Mouse (Mus musculus) ES-E14 (cell line): Measurements from ENCODE around the gene Nrn1l. TPM values are rescaled to one million over a fixed set of nuclear protein-coding genes. Genes with fewer than 3 reads are reported as not detected.

ENCODE experiments used
- DNase-seq: peaks from one replicate; pipeline ENCODE4 v3.0.0-alpha.2; 2013; ENCODE audit warnings: low read depth, low spot score
- H3K27ac ChIP-seq: 2 replicates; pipeline ENCODE4 v1.5.1; 2012; ENCODE audit warnings: low read depth, mild to moderate bottlenecking, low read length, moderate library complexity, mixed read lengths; ENCODE audit not compliant: poor library complexity, insufficient read depth, severe bottlenecking
- H3K36me3 ChIP-seq: 2 replicates; pipeline ENCODE4 v1.6.1; 2012; ENCODE audit warnings: mild to moderate bottlenecking, low read length, moderate library complexity, mixed read lengths; ENCODE audit not compliant: control insufficient read depth, poor library complexity, insufficient read depth, severe bottlenecking
- H3K4me1 ChIP-seq, 2 experiments: fragments of 150-350 bp in 1 of 2; sonication (generic) in 1 of 2; 2 replicates each; pipeline ENCODE4 v1.6.1; 2012; ENCODE audit warnings: low read length in 2 of 2, mild to moderate bottlenecking in 1 of 2, mixed read lengths in 1 of 2; ENCODE audit not compliant: control insufficient read depth in 2 of 2, insufficient read depth in 2 of 2, poor library complexity in 1 of 2
- H3K4me3 ChIP-seq, 2 experiments: fragments of 150-350 bp in 1 of 2; sonication (generic) in 1 of 2; 2 replicates each; pipeline ENCODE4 v1.5.1; 2012; ENCODE audit warnings: low read length in 2 of 2, low read depth in 1 of 2, mild to moderate bottlenecking in 1 of 2, mixed read lengths in 1 of 2; ENCODE audit not compliant: insufficient read depth in 1 of 2, poor library complexity in 1 of 2, severe bottlenecking in 1 of 2
- H3K9ac ChIP-seq: 2 replicates; pipeline ENCODE4 v1.6.1; 2012; ENCODE audit warnings: low read depth, mild to moderate bottlenecking, low read length, mixed read lengths; ENCODE audit not compliant: poor library complexity, insufficient read depth, severe bottlenecking
- H3K9me3 ChIP-seq: fragments of 150-350 bp; sonication (generic); 2 replicates; pipeline ENCODE4 v1.6.1; 2012; ENCODE audit warnings: low read depth, mild to moderate bottlenecking, low read length; ENCODE audit not compliant: control insufficient read depth, insufficient read depth
- CHD2 ChIP-seq: IDR thresholded peaks from 2 replicates; pipeline ENCODE4 v1.6.1; 2014; ENCODE audit warnings: mild to moderate bottlenecking, low read depth, low read length, inconsistent platforms
- HCFC1 ChIP-seq: IDR thresholded peaks from 2 replicates; pipeline ENCODE4 v1.6.1; 2012; ENCODE audit warnings: low read length, inconsistent platforms, borderline replicate concordance; ENCODE audit not compliant: insufficient read depth
- MAFK ChIP-seq: IDR thresholded peaks from 2 replicates; pipeline ENCODE4 v1.6.1; 2014; ENCODE audit warnings: mild to moderate bottlenecking, low read depth, low read length, inconsistent platforms; ENCODE audit not compliant: insufficient read depth
- ZC3H11A ChIP-seq: IDR thresholded peaks from 2 replicates; pipeline ENCODE4 v1.6.1; 2012; ENCODE audit warnings: low read depth, mild to moderate bottlenecking, inconsistent platforms, low read length, borderline replicate concordance
- ZNF384 ChIP-seq: IDR thresholded peaks from 2 replicates; pipeline ENCODE4 v1.6.1; 2012; ENCODE audit warnings: low read depth, low read length, inconsistent platforms
- in situ Hi-C, 2 experiments: fragments of 600-800 bp; cut with MboI; formaldehyde crosslinking; loops; one replicate each; pipeline ENCODE4 v1.15.1; 2025; ENCODE audit warnings: low sequenced_read_pairs in 2 of 2, inconsistent platforms in 1 of 2; ENCODE audit not compliant: unreplicated experiment in 2 of 2
- total RNA-seq: library from RNA; depleted of rRNA; stranded (reverse); fragments of 300-350 nt; gene quantifications from 2 replicates; pipeline ENCODE4 v1.2.3, GENCODE M21; 2012

Gene Nrn1l
- total RNA-seq, 1 experiment: 2.1 TPM

DNA sequence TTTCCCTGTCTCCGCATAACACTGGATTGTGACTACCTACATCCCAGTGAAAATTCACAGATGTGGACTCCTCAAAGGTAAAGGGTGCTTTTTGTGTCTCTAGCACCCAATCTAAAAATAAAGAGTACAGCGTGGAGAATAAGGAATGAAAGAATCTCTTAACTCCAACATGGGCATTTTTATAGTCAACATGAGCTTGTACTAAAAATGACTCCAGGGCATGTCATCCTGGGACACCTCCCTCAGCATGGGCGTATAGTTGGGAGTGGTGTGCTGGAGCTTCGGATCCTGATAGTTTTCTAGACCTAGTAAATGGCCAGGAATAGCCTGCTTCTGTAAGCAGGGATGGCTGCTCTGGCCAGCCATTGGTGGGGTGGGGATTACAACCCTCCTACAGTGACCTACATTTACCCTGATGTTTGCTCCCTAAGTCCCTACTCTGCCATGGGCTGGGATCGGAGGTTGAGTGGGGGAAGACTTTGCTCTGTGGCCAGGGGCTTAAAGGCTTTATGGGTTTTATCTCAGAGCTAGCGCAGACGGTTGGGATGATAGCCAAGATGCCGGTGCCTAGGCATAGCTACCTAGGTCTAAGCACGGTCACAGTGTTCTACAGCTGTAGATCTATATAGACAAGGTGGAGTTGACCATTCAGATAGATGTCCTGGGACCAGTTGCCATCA lies 4.6 kb downstream of the Nrn1l start:
- H3K9ac ChIP-seq: no peak overlapping the region
- no peak for DNase-seq
- peaks cover 0 to 8% of the 10 kb centered on the region in 2 experiments; a peak in 1 of 4 replicates for H3K4me1 ChIP-seq
- no peaks in the 10 kb centered on the region for H3K9me3 ChIP-seq
- no peak overlapping the region for H3K27ac ChIP-seq
- in situ Hi-C loops: no loop called here
- no peak for TF ChIP-seq MAFK
- no peak for TF ChIP-seq ZC3H11A
- no peak for TF ChIP-seq ZNF384
- TF ChIP-seq CHD2: no peak
- TF ChIP-seq HCFC1: no peak
- no peaks in the 10 kb centered on the region for H3K36me3 ChIP-seq
- H3K4me3 ChIP-seq: no peak overlapping the region

DNA sequence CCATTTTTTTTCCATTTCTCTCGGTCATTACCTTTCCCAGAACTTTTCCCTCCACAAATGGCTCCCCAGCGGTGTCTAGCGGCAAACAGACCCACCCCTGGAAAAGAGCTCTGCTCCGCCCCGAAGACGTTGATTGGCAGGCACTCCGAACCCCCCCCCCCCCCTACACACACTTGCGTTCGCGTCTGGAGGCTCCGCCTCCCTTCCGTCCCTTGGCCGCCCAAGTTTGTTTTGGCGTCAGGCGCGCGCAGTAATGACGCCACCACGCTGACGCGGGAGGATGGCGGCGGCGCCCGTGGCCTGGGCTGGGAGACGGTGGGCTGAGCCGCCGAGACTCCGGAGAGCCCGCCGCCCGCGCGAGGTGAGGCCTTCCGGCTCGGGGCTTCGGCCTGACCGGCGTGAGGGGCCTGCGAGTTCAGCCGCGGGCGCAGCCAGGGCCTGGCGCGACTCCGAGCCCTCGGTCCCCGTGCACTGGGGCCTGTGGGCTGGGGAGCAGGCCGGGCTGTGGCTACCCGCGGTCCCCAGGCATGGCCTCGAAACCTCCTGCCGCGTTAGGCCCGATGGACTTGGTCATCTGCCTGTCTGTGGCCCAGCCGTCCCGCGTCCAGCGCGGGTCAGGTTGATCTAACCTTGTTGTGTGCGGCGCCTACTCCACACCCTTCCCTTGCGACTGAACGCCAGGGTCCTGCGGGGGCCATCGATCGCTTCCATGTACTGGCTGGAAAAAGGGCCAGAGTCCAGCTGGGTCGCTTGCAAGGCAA lies 7.0 kb downstream of the Nrn1l start, which contains the start of gene Pskh1:
Pskh1 (plus strand) TSS at position 262 of the 761 bp plus-strand sequence.
- H3K9ac ChIP-seq: peak within 1 kb of the TSS; percentile 93
- in situ Hi-C loops: no loop called here
- DNase-seq: peak; percentile 89
- H3K9me3 ChIP-seq: no peaks in the 10 kb centered on the region
- H3K4me1 ChIP-seq: no peaks in the 10 kb centered on the region
- H3K4me3 ChIP-seq: peak within 1 kb of the TSS; percentile 89 to 92
- no peaks in the 10 kb centered on the region for H3K36me3 ChIP-seq
- TF ChIP-seq ZNF384 (no peak), HCFC1 (peak; percentile 80)
- H3K27ac ChIP-seq: peak within 1 kb of the TSS; percentile 26

DNA sequence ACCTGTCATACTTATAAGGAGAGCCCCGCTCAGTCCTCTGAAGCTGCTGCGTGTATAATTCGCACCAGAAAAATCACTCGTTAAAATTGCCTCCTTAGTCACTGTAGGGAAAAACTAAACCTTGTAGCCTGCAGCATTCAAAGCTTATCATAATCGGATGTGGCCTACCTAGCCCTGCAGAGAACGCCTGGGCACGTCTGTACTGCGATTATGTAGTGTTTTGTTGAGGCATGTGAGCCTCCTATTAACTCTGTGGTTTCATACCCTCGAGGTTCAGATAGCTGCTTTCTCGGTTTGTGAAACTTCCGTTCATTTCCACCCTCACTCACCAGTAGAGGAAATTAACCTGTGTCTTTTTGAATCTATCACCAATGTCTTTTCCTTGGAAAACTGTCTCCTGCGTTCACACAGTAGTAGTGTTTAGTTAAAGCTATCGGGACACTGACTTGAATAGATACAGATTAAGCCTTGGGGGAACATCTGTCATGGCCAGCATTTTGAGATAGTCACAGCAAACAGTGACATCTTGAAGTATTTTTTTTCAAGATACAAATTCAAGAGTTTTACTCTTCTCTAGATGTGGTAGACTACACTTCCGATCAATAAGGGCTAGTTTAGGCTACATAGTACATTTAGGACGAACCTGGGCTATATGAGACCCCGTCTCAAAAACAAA lies 7.7 kb downstream of the Nrn1l start:
- H3K27ac ChIP-seq: 0 out of 2 replicates have a peak overlapping the region, but pooled peaks have one; percentile 26
- no peaks in the 10 kb centered on the region for H3K36me3 ChIP-seq
- in situ Hi-C loops: no loop called here
- DNase-seq: no peak
- H3K9ac ChIP-seq: peak overlapping the region; percentile 93
- no peak for TF ChIP-seq CHD2
- no peaks in the 10 kb centered on the region for H3K9me3 ChIP-seq
- no peaks in the 10 kb centered on the region for H3K4me1 ChIP-seq
- H3K4me3 ChIP-seq: peak overlapping the region; percentile 89 to 92

DNA sequence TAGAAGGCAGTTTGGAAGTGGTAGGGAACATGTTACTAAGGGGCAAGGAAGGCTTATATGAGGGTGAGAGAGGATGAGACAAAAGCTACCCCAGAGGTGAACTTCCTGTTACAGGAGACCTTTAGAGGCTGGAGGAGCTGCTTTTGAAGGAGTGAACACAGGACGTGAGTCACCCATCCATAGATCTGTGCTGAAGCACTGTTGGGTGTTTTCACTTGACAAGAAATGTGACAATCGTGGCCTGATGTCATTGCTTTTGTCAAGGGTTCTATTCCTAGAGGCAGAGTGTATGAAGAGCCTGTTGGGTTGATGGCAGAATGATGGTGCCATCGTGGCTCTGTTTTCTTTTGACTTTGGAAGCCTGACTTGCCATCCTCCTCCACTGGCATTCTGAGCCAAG lies 26.0 kb downstream of the Nrn1l start:
- H3K36me3 ChIP-seq: peaks cover 4% of the 10 kb centered on the region; the same call in 1 of the 2 replicates
- no peak for DNase-seq
- no peak for TF ChIP-seq MAFK
- no peak for TF ChIP-seq ZC3H11A
- TF ChIP-seq CHD2: no peak
- TF ChIP-seq HCFC1: no peak
- TF ChIP-seq ZNF384: no peak
- H3K9me3 ChIP-seq: no peaks in the 10 kb centered on the region
- H3K4me1 ChIP-seq: no peaks in the 10 kb centered on the region
- H3K9ac ChIP-seq: no peak overlapping the region
- in situ Hi-C loops: no loop called here
- no peak overlapping the region for H3K4me3 ChIP-seq
- H3K27ac ChIP-seq: no peak overlapping the region
